Mouse (Mus musculus): ENCODE data around the gene Srd5a1. TPM values are rescaled to one million over a fixed set of nuclear protein-coding genes. Genes with fewer than 3 reads are reported as not detected.
A peak's percentile ranks its signal among the peaks of the same experiment; 100 is the strongest.
"Not testable (repeated sequence)": the region's sequence is repeated elsewhere in the genome, so short reads cannot be mapped to it uniquely, and the experiment has no call there.

Srd5a1 gene
- polyA plus RNA-seq, 1 experiment from 2014 or later = 19.9 TPM

DNA sequence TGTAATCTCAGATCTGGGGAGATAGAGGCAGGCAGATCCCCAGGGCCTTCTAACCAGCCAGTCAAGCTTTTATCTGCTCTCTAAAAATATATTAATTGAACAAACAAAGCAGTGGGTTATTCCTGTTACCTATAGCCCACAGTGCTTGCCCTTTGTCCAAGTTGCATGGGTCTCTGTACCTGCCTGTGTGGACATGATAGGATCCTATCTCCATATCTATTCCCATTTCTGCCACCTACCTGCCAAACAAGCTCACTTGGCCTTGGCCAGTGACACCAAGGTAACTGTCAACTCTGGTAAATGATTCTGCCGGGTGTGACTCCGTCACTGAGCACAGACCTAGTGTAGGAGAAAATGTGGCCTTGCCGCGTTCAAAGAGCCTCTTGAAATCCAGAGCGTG is 19.9 kb downstream of the Srd5a1 start:
- H3K9ac ChIP-seq = no peak overlapping the region
- no peak overlapping the region for H3K4me3 ChIP-seq (replicated peaks)
- no peak overlapping the region for H3K27ac ChIP-seq
- no peaks in the 10 kb centered on the region for H3K27me3 ChIP-seq (replicated peaks)
- peak; percentile 44 for ATAC-seq
- no peaks in the 10 kb centered on the region for H3K9me3 ChIP-seq
- no peak overlapping the region for H3K4me2 ChIP-seq (replicated peaks)
- 78% methylated on average over 5 of the region's 5 CpGs for WGBS
- H3K4me1 ChIP-seq (replicated peaks) = 0 out of 2 replicates have a peak, but pooled peaks cover under 1% of the 10 kb centered on the region
- no peaks in the 10 kb centered on the region for H3K36me3 ChIP-seq

GRCm38 (mm10) chr13:69588263-69588662 is 23.0 kb downstream of the Srd5a1 start:
- 42% methylated on average over 6 of the region's 6 CpGs for WGBS
- ATAC-seq = no peak
- 0 out of 2 replicates have a peak, but pooled peaks cover 4% of the 10 kb centered on the region for H3K4me1 ChIP-seq (replicated peaks)
- no peak overlapping the region for H3K9ac ChIP-seq
- no peak overlapping the region for H3K4me2 ChIP-seq (replicated peaks)
- no peak overlapping the region for H3K27ac ChIP-seq
- no peak overlapping the region for H3K4me3 ChIP-seq (replicated peaks)
- H3K27me3 ChIP-seq (replicated peaks) = no peaks in the 10 kb centered on the region
- H3K9me3 ChIP-seq = no peaks in the 10 kb centered on the region
- no peaks in the 10 kb centered on the region for H3K36me3 ChIP-seq

DNA sequence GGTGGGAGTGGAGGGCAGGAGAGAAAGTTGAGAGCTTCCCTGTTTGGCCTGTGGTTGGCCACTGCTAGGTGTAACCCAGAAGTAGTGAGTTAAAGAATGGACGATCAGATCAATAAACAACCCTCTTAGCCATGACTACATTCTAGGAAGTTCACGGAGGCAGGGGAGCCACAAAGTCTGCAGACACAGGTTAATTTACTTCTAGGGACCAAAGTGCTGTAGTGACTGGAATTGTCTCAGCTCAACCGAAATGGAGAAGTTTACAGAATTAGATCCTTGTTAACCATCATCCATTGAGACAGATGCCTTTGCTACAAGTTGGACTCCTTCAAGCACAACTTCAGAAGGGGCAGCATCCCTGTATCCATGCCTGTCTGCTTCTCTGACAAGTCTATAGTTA is 23.4 kb downstream of the Srd5a1 start:
- Histone ChIP-seq H3K27ac (no peak overlapping the region), H3K9me3 (no peaks in the 10 kb centered on the region), H3K4me3 (replicated peaks) (no peak overlapping the region), H3K9ac (no peak overlapping the region), H3K4me2 (replicated peaks) (no peak overlapping the region), H3K27me3 (replicated peaks) (no peaks in the 10 kb centered on the region), H3K36me3 (no peaks in the 10 kb centered on the region), H3K4me1 (replicated peaks) (0 out of 2 replicates have a peak, but pooled peaks cover 4% of the 10 kb centered on the region)
- WGBS = 30% methylated on average over 3 of the region's 3 CpGs
- ATAC-seq = no peak

GRCm38 (mm10) chr13:69586337-69586736 is 24.9 kb downstream of the Srd5a1 start:
- no peaks in the 10 kb centered on the region for H3K36me3 ChIP-seq
- H3K4me2 ChIP-seq (replicated peaks) = no peak overlapping the region
- no peaks in the 10 kb centered on the region for H3K27me3 ChIP-seq (replicated peaks)
- 0 out of 2 replicates have a peak, but pooled peaks cover 4% of the 10 kb centered on the region for H3K4me1 ChIP-seq (replicated peaks)
- no peaks in the 10 kb centered on the region for H3K9me3 ChIP-seq
- H3K4me3 ChIP-seq (replicated peaks) = no peak overlapping the region
- no peak overlapping the region for H3K27ac ChIP-seq
- no peak for ATAC-seq
- no peak overlapping the region for H3K9ac ChIP-seq
- WGBS = 72% methylated on average over 10 of the region's 10 CpGs

- 43% methylated on average over 6 of the region's 6 CpGs for WGBS
- no peak overlapping the region for H3K27ac ChIP-seq
- H3K4me3 ChIP-seq (replicated peaks) = no peak overlapping the region
- H3K9me3 ChIP-seq = no peaks in the 10 kb centered on the region
- no peak overlapping the region for H3K4me2 ChIP-seq (replicated peaks)
- H3K4me1 ChIP-seq (replicated peaks) = 0 out of 2 replicates have a peak, but pooled peaks cover 4% of the 10 kb centered on the region
- peak; percentile 41 for ATAC-seq
- no peak overlapping the region for H3K9ac ChIP-seq
- H3K27me3 ChIP-seq (replicated peaks) = no peaks in the 10 kb centered on the region
- no peaks in the 10 kb centered on the region for H3K36me3 ChIP-seq
These were observed 25.4 kb downstream of the Srd5a1 start for GRCm38 (mm10) chr13:69585828-69586227.

GRCm38 (mm10) chr13:69583591-69583990 is 27.7 kb downstream of the Srd5a1 start:
- 0 out of 2 replicates have a peak, but pooled peaks cover 4% of the 10 kb centered on the region for H3K4me1 ChIP-seq (replicated peaks)
- no peak overlapping the region for H3K4me3 ChIP-seq (replicated peaks)
- no peak overlapping the region for H3K9ac ChIP-seq
- H3K9me3 ChIP-seq = no peaks in the 10 kb centered on the region
- no peaks in the 10 kb centered on the region for H3K36me3 ChIP-seq
- 91% methylated on average over 6 of the region's 6 CpGs for WGBS
- no peak for ATAC-seq
- no peaks in the 10 kb centered on the region for H3K27me3 ChIP-seq (replicated peaks)
- H3K27ac ChIP-seq = no peak overlapping the region
- H3K4me2 ChIP-seq (replicated peaks) = no peak overlapping the region

DNA sequence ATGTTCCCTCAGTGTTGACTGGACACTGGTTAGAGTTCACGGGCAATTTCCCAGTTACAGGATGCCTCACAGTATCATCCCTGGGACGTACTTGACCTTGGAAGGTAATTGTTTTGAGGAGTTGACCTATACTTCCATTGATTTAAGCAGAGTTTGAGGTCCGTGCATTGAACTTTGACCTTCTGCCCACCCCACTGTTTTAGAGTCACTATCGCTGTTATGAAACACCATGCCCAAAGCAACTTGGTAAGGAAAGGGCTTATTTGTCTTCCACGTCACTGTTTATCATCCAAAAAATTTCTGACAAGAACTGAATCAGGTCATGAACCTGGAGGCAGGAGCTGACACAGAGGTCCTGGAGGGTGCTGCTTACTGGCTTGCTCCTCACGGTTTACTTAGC is 28.8 kb downstream of the Srd5a1 start:
- ATAC-seq = no peak
- WGBS = 86% methylated on average over 6 of the region's 6 CpGs
- H3K4me2 ChIP-seq (replicated peaks) = no peak overlapping the region

DNA sequence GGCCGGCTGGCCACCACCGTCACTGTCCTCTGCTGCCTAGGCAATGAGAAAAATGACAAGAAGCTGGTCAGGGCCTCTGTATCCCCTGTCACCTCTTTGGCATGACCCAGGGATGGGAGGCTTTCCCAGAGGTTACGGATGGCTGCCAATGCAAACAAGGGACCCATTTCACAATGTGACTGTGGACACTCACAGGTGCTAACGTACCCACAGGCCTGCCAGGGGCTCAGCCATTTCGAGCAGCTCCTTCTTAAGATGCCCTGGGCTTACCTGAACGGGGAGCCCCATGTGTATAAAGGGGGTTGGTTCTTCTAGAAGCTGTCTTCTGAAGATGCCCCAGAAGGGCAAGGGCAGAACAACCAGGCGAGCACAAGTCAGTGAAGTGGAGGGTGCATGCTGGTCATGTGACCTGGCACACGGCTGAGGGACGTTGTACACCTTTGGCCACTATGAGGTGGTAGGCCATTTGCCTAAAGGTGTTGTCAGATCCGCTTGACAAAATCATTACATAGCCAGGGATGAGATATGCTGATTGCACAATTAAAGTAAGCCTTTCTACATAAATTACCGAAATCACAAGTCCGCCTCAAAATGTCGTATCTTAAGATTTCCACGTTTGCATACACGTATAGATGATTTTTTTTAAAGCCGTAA is 33.9 kb downstream of the Srd5a1 start:
- Histone ChIP-seq H3K27me3 (replicated peaks) (no peaks in the 10 kb centered on the region), H3K36me3 (no peaks in the 10 kb centered on the region)

More for the DNA sequence above, 28.8 kb downstream of the Srd5a1 start:
- H3K9me3 ChIP-seq = no peaks in the 10 kb centered on the region
- 0 out of 2 replicates have a peak, but pooled peaks cover 4% of the 10 kb centered on the region for H3K4me1 ChIP-seq (replicated peaks)
- H3K9ac ChIP-seq = no peak overlapping the region
- no peaks in the 10 kb centered on the region for H3K27me3 ChIP-seq (replicated peaks)
- no peak overlapping the region for H3K27ac ChIP-seq
- H3K4me3 ChIP-seq (replicated peaks) = no peak overlapping the region
- H3K36me3 ChIP-seq = no peaks in the 10 kb centered on the region

GRCm38 (mm10) chr13:69576676-69577075 is 34.6 kb downstream of the Srd5a1 start:
- no peaks in the 10 kb centered on the region for H3K27me3 ChIP-seq (replicated peaks)
- no peak overlapping the region for H3K27ac ChIP-seq
- no peaks in the 10 kb centered on the region for H3K36me3 ChIP-seq
- H3K4me2 ChIP-seq (replicated peaks) = no peak overlapping the region
- no peak overlapping the region for H3K9ac ChIP-seq
- H3K4me1 ChIP-seq (replicated peaks) = no peaks in the 10 kb centered on the region
- H3K4me3 ChIP-seq (replicated peaks) = no peak overlapping the region
- 58% methylated on average over 11 of the region's 11 CpGs for WGBS
- ATAC-seq = no peak
- H3K9me3 ChIP-seq = no peaks in the 10 kb centered on the region

More for the DNA sequence above, 33.9 kb downstream of the Srd5a1 start:
- no peaks in the 10 kb centered on the region for H3K4me1 ChIP-seq (replicated peaks)
- no peak overlapping the region for H3K4me2 ChIP-seq (replicated peaks)
- H3K9ac ChIP-seq = no peak overlapping the region
- 89% methylated on average over 16 of the region's 16 CpGs for WGBS
- ATAC-seq = no peak
- no peaks in the 10 kb centered on the region for H3K9me3 ChIP-seq
- no peak overlapping the region for H3K4me3 ChIP-seq (replicated peaks)
- H3K27ac ChIP-seq = no peak overlapping the region

GRCm38 (mm10) chr13:69572594-69572993 is 38.6 kb downstream of the Srd5a1 start:
- Histone ChIP-seq H3K4me3 (replicated peaks) (no peak overlapping the region), H3K27me3 (replicated peaks) (no peaks in the 10 kb centered on the region), H3K36me3 (no peaks in the 10 kb centered on the region), H3K4me2 (replicated peaks) (no peak overlapping the region), H3K9ac (no peak overlapping the region), H3K27ac (no peak overlapping the region), H3K4me1 (replicated peaks) (no peaks in the 10 kb centered on the region), H3K9me3 (no peaks in the 10 kb centered on the region)
- WGBS = 91% methylated on average over 3 of the region's 3 CpGs
- ATAC-seq = no peak

DNA sequence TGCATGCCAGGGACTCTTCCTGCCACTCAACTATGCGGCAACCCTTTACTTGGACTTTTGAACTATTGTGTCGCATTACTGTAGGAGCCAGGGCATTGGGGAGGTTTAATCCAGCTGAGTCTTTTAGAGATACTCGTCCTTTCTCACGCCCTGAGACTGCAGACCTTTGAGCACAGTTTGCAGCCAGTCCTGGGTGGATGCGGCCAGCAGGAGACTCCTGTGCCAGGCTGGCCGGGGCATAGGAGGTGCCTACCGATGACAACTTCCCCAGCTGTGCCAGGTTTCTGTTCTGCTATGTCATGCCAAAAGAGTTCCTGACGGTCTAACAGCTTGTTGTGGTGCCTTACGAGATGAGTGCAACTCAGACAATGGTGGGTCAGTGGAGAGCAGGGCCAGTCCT is 42.0 kb downstream of the Srd5a1 start:
- Histone ChIP-seq H3K4me3 (replicated peaks) (no peak overlapping the region), H3K27me3 (replicated peaks) (no peaks in the 10 kb centered on the region), H3K4me2 (replicated peaks) (no peak overlapping the region), H3K4me1 (replicated peaks) (0 out of 2 replicates have a peak, but pooled peaks cover 1% of the 10 kb centered on the region), H3K9ac (no peak overlapping the region), H3K9me3 (no peaks in the 10 kb centered on the region), H3K36me3 (no peaks in the 10 kb centered on the region), H3K27ac (no peak overlapping the region)
- WGBS = 88% methylated on average over 9 of the region's 9 CpGs
- no peak for ATAC-seq

DNA sequence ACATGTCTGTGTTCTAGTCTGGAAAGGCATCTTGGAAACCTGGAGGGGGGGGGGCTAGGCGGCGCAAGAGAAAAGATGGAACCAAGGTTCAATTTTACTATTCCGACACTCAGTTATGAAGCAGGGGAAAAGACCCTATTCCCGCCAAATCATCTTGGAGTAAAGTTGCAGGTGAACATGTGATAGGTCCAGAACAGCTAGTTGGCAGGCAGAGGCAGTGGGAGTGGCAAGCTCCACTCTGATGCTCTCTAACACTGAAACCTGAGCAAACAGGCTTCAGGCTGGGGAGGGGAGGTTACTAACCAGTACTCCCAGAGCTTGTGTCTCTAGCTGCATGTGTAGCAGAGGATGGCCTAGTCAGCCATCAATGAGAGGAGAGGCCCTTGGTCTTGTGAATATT is 45.8 kb downstream of the Srd5a1 start:
- not testable (repeated sequence) for H3K4me2 ChIP-seq (replicated peaks); H3K9me3 ChIP-seq; H3K27me3 ChIP-seq (replicated peaks); H3K27ac ChIP-seq; H3K4me1 ChIP-seq (replicated peaks); ATAC-seq; H3K4me3 ChIP-seq (replicated peaks); H3K36me3 ChIP-seq; H3K9ac ChIP-seq
- WGBS = 90% methylated on average over 4 of the region's 4 CpGs

DNA sequence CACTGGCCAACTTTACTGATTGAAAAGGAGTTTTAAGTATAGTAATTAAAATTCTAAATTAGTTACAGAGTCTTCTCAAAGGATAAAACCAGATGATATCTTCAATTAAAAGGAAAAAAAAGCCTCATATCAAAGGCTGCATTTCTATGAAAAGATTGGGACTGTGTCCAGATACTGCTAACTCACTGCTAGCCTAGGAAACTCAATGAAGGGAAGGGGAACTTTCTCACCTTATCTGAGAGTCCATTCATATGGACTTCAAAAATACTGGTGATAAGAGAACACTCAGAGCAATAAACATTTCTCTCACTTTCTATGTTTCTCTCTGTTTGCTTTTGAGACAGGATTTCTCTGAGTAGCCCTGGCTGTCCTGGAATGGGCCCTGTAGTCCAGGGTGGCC is 46.7 kb downstream of the Srd5a1 start:
- H3K4me1 ChIP-seq (replicated peaks) = peaks cover 9% of the 10 kb centered on the region
- no peak overlapping the region for H3K9ac ChIP-seq
- no peak overlapping the region for H3K27ac ChIP-seq
- no peaks in the 10 kb centered on the region for H3K36me3 ChIP-seq
- no peak overlapping the region for H3K4me2 ChIP-seq (replicated peaks)
- H3K9me3 ChIP-seq = no peaks in the 10 kb centered on the region
- no peaks in the 10 kb centered on the region for H3K27me3 ChIP-seq (replicated peaks)
- H3K4me3 ChIP-seq (replicated peaks) = no peak overlapping the region
- peak; percentile 63 for ATAC-seq

All from intestine, embryonic 15.5 days (tissue).